Mouse (Mus musculus) embryonic facial prominence, embryonic 11.5 days (tissue): Measurements from ENCODE around the gene St7. TPM values are rescaled to one million over a fixed set of nuclear protein-coding genes. Genes with fewer than 3 reads are reported as not detected.
"Not testable (repeated sequence)": the region's sequence is repeated elsewhere in the genome, so short reads cannot be mapped to it uniquely, and the experiment has no call there.

Experiments used
- ATAC-seq: fragments of 200-750 bp; cut with Nextera tagmentation; replicated peaks from 2 replicates; pipeline ENCODE4 v1.8.0; 2017; ENCODE audit warnings: low read depth; ENCODE audit not compliant: insufficient number of reproducible peaks, low FRiP score, low TSS enrichment
- DNase-seq: peaks from one replicate; pipeline ENCODE4 v3.0.0-alpha.2; 2015; ENCODE audit warnings: low spot score
- H3K27ac ChIP-seq: fragments of 300-500 bp; sonication (generic); replicated peaks from 2 replicates; pipeline ENCODE4 v1.5.1; 2014; ENCODE audit warnings: mild to moderate bottlenecking, low read depth, low read length, control low read depth
- H3K27me3 ChIP-seq: fragments of 300-500 bp; sonication (generic); 2 replicates; pipeline ENCODE4 v1.6.1; 2014; ENCODE audit warnings: mild to moderate bottlenecking, low read length, moderate library complexity, mixed read lengths; ENCODE audit not compliant: control insufficient read depth, insufficient read depth
- H3K36me3 ChIP-seq: fragments of 300-500 bp; sonication (generic); replicated peaks from 2 replicates; pipeline ENCODE4 v1.6.1; 2014; ENCODE audit warnings: low read depth, mild to moderate bottlenecking, low read length, moderate library complexity, mixed read lengths; ENCODE audit not compliant: control insufficient read depth, insufficient read depth
- H3K4me1 ChIP-seq: fragments of 300-500 bp; sonication (generic); 2 replicates; pipeline ENCODE4 v1.6.1; 2014; ENCODE audit warnings: low read length, mixed read lengths; ENCODE audit not compliant: control insufficient read depth, insufficient read depth
- H3K4me2 ChIP-seq: fragments of 300-500 bp; sonication (generic); 2 replicates; pipeline ENCODE4 v1.6.1; 2014; ENCODE audit warnings: low read depth, mild to moderate bottlenecking, control low read depth, low read length, moderate library complexity
- H3K4me3 ChIP-seq: fragments of 300-500 bp; sonication (generic); 2 replicates; pipeline ENCODE4 v1.5.1; 2014; ENCODE audit warnings: low read depth, low read length, control low read depth
- H3K9ac ChIP-seq: fragments of 300-500 bp; sonication (generic); replicated peaks from 2 replicates; pipeline ENCODE4 v1.6.1; 2014; ENCODE audit warnings: mild to moderate bottlenecking, control low read depth, low read length
- H3K9me3 ChIP-seq: fragments of 300-500 bp; sonication (generic); replicated peaks from 2 replicates; pipeline ENCODE4 v1.6.1; 2016; ENCODE audit warnings: mild to moderate bottlenecking, low read length, inconsistent platforms, mixed read lengths; ENCODE audit not compliant: control insufficient read depth
- WGBS: fragments of 180-500 bp; shearing (Covaris S2); extraction: QIAGEN DNeasy Blood & Tissue Kit; methylation state at CpG from one replicate; pipeline ENCODE4 v1.1.7; 2014; 5-methylcytosine and 5-hydroxymethylcytosine counted together
- polyA plus RNA-seq: library from polyadenylated mRNA; unstranded; fragments of >200 nt; fragmentation: Nextera tagmentation; extraction: Ambion mirVana; gene quantifications from 2 replicates; pipeline ENCODE4 v1.2.1, GENCODE M21; 2014

The St7 gene
- polyA plus RNA-seq, 1 experiment from 2014 or later, result 25.5 TPM

- WGBS, result under 1% methylated on average over 76 of the region's 97 CpGs
- peak; percentile 72 for DNase-seq
- Histone ChIP-seq H3K9me3 (no peaks in the 10 kb centered on the region), H3K4me1 (no peaks in the 10 kb centered on the region), H3K36me3 (no peaks in the 10 kb centered on the region), H3K4me3 (peak overlapping the region; percentile 76), H3K4me2 (peak overlapping the region; percentile 77), H3K27me3 (no peaks in the 10 kb centered on the region), H3K27ac (peak overlapping the region; percentile 88), H3K9ac (peak overlapping the region; percentile 96)
- ATAC-seq, result peak; percentile 91
Measured at GRCm38 (mm10) chr6:17693726-17694549, 1.2 kb downstream of the St7 start.

- peak overlapping the region; percentile 96 for H3K9ac ChIP-seq
- H3K27ac ChIP-seq, result peak overlapping the region; percentile 88
- no peaks in the 10 kb centered on the region for H3K36me3 ChIP-seq
- ATAC-seq, result peak; percentile 84
- H3K9me3 ChIP-seq, result no peaks in the 10 kb centered on the region
- no peaks in the 10 kb centered on the region for H3K27me3 ChIP-seq
- H3K4me2 ChIP-seq, result peak overlapping the region; percentile 77
- H3K4me3 ChIP-seq, result peak overlapping the region; percentile 76
- under 1% methylated on average over 45 of the region's 46 CpGs for WGBS
- peak; percentile 59 for DNase-seq
- H3K4me1 ChIP-seq, result no peaks in the 10 kb centered on the region
Measured at GRCm38 (mm10) chr6:17694550-17694951, 1.8 kb downstream of the St7 start.

GRCm38 (mm10) chr6:17696321-17696734 is 3.6 kb downstream of the St7 start:
- Histone ChIP-seq H3K27ac (no peak overlapping the region), H3K27me3 (no peaks in the 10 kb centered on the region), H3K36me3 (no peaks in the 10 kb centered on the region), H3K9ac (no peak overlapping the region), H3K9me3 (no peaks in the 10 kb centered on the region), H3K4me2 (no peak overlapping the region), H3K4me3 (no peak overlapping the region), H3K4me1 (no peaks in the 10 kb centered on the region)
- ATAC-seq (no peak), DNase-seq (peak; percentile 81)
- WGBS, result 62% methylated on average over 5 of the region's 5 CpGs

GRCm38 (mm10) chr6:17700936-17701612 is 8.3 kb downstream of the St7 start:
- no peak overlapping the region for H3K27ac ChIP-seq
- no peaks in the 10 kb centered on the region for H3K4me1 ChIP-seq
- H3K27me3 ChIP-seq, result no peaks in the 10 kb centered on the region
- H3K4me2 ChIP-seq, result no peak overlapping the region
- no peaks in the 10 kb centered on the region for H3K36me3 ChIP-seq
- no peak for DNase-seq
- H3K9me3 ChIP-seq, result no peaks in the 10 kb centered on the region
- WGBS, result 70% methylated on average over 7 of the region's 7 CpGs
- 0 out of 2 replicates have a peak, but pooled peaks have one; percentile 6 for ATAC-seq
- H3K4me3 ChIP-seq, result no peak overlapping the region
- no peak overlapping the region for H3K9ac ChIP-seq

GRCm38 (mm10) chr6:17704038-17704437 is 11.3 kb downstream of the St7 start:
- ATAC-seq, H3K4me3 ChIP-seq, H3K4me1 ChIP-seq, H3K9me3 ChIP-seq, H3K4me2 ChIP-seq, DNase-seq, H3K27me3 ChIP-seq, H3K9ac ChIP-seq, H3K27ac ChIP-seq, H3K36me3 ChIP-seq: not testable (repeated sequence)
- 85% methylated on average over 1 of the region's 1 CpGs for WGBS

- Histone ChIP-seq H3K4me1 (no peaks in the 10 kb centered on the region), H3K36me3 (no peaks in the 10 kb centered on the region), H3K9ac (no peak overlapping the region), H3K4me2 (no peak overlapping the region), H3K4me3 (no peak overlapping the region), H3K27ac (no peak overlapping the region), H3K9me3 (no peaks in the 10 kb centered on the region), H3K27me3 (no peaks in the 10 kb centered on the region)
- WGBS, result 87% methylated on average over 3 of the region's 3 CpGs
- DNase-seq (no peak), ATAC-seq (no peak)
Measured at GRCm38 (mm10) chr6:17705973-17706372, 13.2 kb downstream of the St7 start.

GRCm38 (mm10) chr6:17718978-17719377 is 26.2 kb downstream of the St7 start:
- Histone ChIP-seq H3K4me3 (no peak overlapping the region), H3K4me1 (no peaks in the 10 kb centered on the region), H3K9me3 (no peaks in the 10 kb centered on the region), H3K9ac (no peak overlapping the region), H3K4me2 (no peak overlapping the region), H3K27me3 (no peaks in the 10 kb centered on the region), H3K36me3 (no peaks in the 10 kb centered on the region), H3K27ac (no peak overlapping the region)
- DNase-seq (no peak), ATAC-seq (no peak)
- WGBS, result 91% methylated on average over 7 of the region's 7 CpGs

GRCm38 (mm10) chr6:17719423-17719822 is 26.7 kb downstream of the St7 start:
- ATAC-seq (no peak), DNase-seq (no peak)
- no peak overlapping the region for H3K4me3 ChIP-seq
- no peaks in the 10 kb centered on the region for H3K27me3 ChIP-seq
- no peak overlapping the region for H3K4me2 ChIP-seq
- H3K36me3 ChIP-seq, result no peaks in the 10 kb centered on the region
- no peak overlapping the region for H3K9ac ChIP-seq
- no peaks in the 10 kb centered on the region for H3K9me3 ChIP-seq
- no peak overlapping the region for H3K27ac ChIP-seq
- H3K4me1 ChIP-seq, result no peaks in the 10 kb centered on the region
- 93% methylated on average over 5 of the region's 5 CpGs for WGBS
